8 mouse cellular contexts compared by ENCODE assay signal in genomic region chr17:33524806-33525373, GRCm38 (mm10). TPM values are rescaled to one million over a fixed set of nuclear protein-coding genes. Genes with fewer than 3 reads are reported as not detected.
DNase-seq lines count a peak whose midpoint lies in the region; ATAC-seq and TF ChIP-seq lines count a peak whose summit lies in the region.

No protein-coding gene starts in this region.

- H3K27me3 ChIP-seq in forebrain, embryonic 11.5 days (ENCODE audit: control insufficient read depth, insufficient read depth, low read length): no peaks in the 10 kb centered on the region
- no peaks in the 10 kb centered on the region for H3K27me3 ChIP-seq in hindbrain, embryonic 13.5 days
- H3K27me3 ChIP-seq in lung, postnatal 0 days (replicated peaks; ENCODE audit: insufficient read depth, low read length): no peaks in the 10 kb centered on the region

- H3K4me2 ChIP-seq in forebrain, embryonic 11.5 days (ENCODE audit: low read depth, low read length, severe bottlenecking): peak overlapping the region; percentile 72
- H3K4me2 ChIP-seq in hindbrain, embryonic 13.5 days: peak overlapping the region; percentile 61
- H3K4me2 ChIP-seq in lung, postnatal 0 days (replicated peaks; ENCODE audit: low read depth, low read length): peak overlapping the region; percentile 54

- WGBS in forebrain, embryonic 11.5 days: 4% methylated on average over 2 of the region's 2 CpGs
- 8% methylated on average over 2 of the region's 2 CpGs for WGBS in hindbrain, embryonic 13.5 days
- WGBS in lung, postnatal 0 days: 14% methylated on average over 2 of the region's 2 CpGs

- peak; percentile 31 for ATAC-seq in forebrain, embryonic 11.5 days (replicated peaks; ENCODE audit: low FRiP score)
- ATAC-seq in hindbrain, embryonic 13.5 days (ENCODE audit: low FRiP score): peak; percentile 45
- ATAC-seq in lung, postnatal 0 days: peak; percentile 47
- ATAC-seq in cerebellum, adult (ENCODE audit: insufficient number of reproducible peaks, low FRiP score, low TSS enrichment): no peak

- H3K9ac ChIP-seq in forebrain, embryonic 11.5 days (ENCODE audit: low read length): peak overlapping the region; percentile 74
- peak overlapping the region; percentile 82 for H3K9ac ChIP-seq in hindbrain, embryonic 13.5 days
- peak overlapping the region; percentile 60 for H3K9ac ChIP-seq in lung, postnatal 0 days (replicated peaks; ENCODE audit: low read depth)

- no peak for DNase-seq in layer of hippocampus, adult 2 months (ENCODE audit: low spot score in 2 of 2)
- DNase-seq in layer of hippocampus, postnatal 36 days: no peak
- peak; percentile 69 for DNase-seq in forebrain, embryonic 11.5 days (ENCODE audit: low spot score)
- DNase-seq in lung, postnatal 0 days (ENCODE audit: low spot score): peak; percentile 64
- peak; percentile 18 for DNase-seq in skeletal muscle tissue, adult 2 months (ENCODE audit: low read depth, low spot score)
- DNase-seq in left cerebral cortex, adult 8-10 months (ENCODE audit: low spot score in 2 of 2): no peak

- peaks cover 9% of the 10 kb centered on the region; the same call in 1 of the 2 replicates for H3K4me1 ChIP-seq in forebrain, embryonic 11.5 days (replicated peaks; ENCODE audit: control insufficient read depth, insufficient read depth, low read length)
- H3K4me1 ChIP-seq in hindbrain, embryonic 13.5 days (replicated peaks): peaks cover 28% of the 10 kb centered on the region
- peaks cover 4% of the 10 kb centered on the region; the same call in 1 of the 2 replicates for H3K4me1 ChIP-seq in lung, postnatal 0 days (ENCODE audit: insufficient read depth, low read depth, low read length)

- no peaks in the 10 kb centered on the region; the same call in 1 of the 2 replicates for H3K36me3 ChIP-seq in forebrain, embryonic 11.5 days (ENCODE audit: control insufficient read depth, insufficient read depth, low read length)
- H3K36me3 ChIP-seq in hindbrain, embryonic 13.5 days: peaks cover 15% of the 10 kb centered on the region
- peaks cover 10% of the 10 kb centered on the region for H3K36me3 ChIP-seq in lung, postnatal 0 days (ENCODE audit: insufficient read depth, low read length)

- TF ChIP-seq CTCF in layer of hippocampus, adult 2 months (conservative IDR thresholded peaks at IDR 0.05): no peak
- no peak for TF ChIP-seq CTCF in lung, postnatal 0 days (IDR thresholded peaks at IDR 0.05)

- no peaks in the 10 kb centered on the region for H3K9me3 ChIP-seq in forebrain, embryonic 11.5 days (ENCODE audit: control insufficient read depth, low read length)
- H3K9me3 ChIP-seq in hindbrain, embryonic 13.5 days: no peaks in the 10 kb centered on the region
- H3K9me3 ChIP-seq in lung, postnatal 0 days (ENCODE audit: low read length): no peaks in the 10 kb centered on the region

- peak overlapping the region; percentile 88 for H3K27ac ChIP-seq in layer of hippocampus, adult 2 months
- H3K27ac ChIP-seq in forebrain, embryonic 11.5 days (ENCODE audit: low read depth, low read length): peak overlapping the region; percentile 57; the same call in 1 of the 2 replicates
- peak overlapping the region; percentile 80 for H3K27ac ChIP-seq in hindbrain, embryonic 13.5 days
- peak overlapping the region; percentile 94 for H3K27ac ChIP-seq in lung, postnatal 0 days (ENCODE audit: low read length)

- peak overlapping the region; percentile 83 for H3K4me3 ChIP-seq in layer of hippocampus, adult 2 months
- H3K4me3 ChIP-seq in forebrain, embryonic 11.5 days (ENCODE audit: low read depth, low read length): peak overlapping the region; percentile 62
- H3K4me3 ChIP-seq in hindbrain, embryonic 13.5 days: peak overlapping the region; percentile 70
- H3K4me3 ChIP-seq in lung, postnatal 0 days (ENCODE audit: low read depth, low read length): peak overlapping the region; percentile 64

- TF ChIP-seq EP300 in lung, postnatal 0 days (IDR thresholded peaks at IDR 0.05): no peak

RNA-seq across cellular contexts. Expression of gene Adamts10, which starts 0.9 kb away (rescaled TPM):
- total RNA-seq in layer of hippocampus, adult 2 months (2021): 10 to 100 TPM; 34.3 to 35.4 TPM
- total RNA-seq in layer of hippocampus, postnatal 36 days (2021): 10 to 100 TPM; 25.3 to 36.6 TPM
- 51.2 and 54.7 TPM in 2 replicates for polyA plus RNA-seq in forebrain, embryonic 11.5 days (2014; fragmentation: Nextera tagmentation; extraction: Ambion mirVana)
- polyA plus RNA-seq in hindbrain, embryonic 13.5 days (2015; fragmentation: Nextera tagmentation; extraction: Ambion mirVana): 48.0 and 48.3 TPM in 2 replicates
- 79.8 and 90.6 TPM in 2 replicates for polyA plus RNA-seq in lung, postnatal 0 days (2015; fragmentation: Nextera tagmentation; extraction: Ambion mirVana)
- 10 to 100 TPM; 21.2 to 29.5 (median 26.3) TPM for total RNA-seq in left cerebral cortex, adult 8-10 months (2022)

RNA-seq across cellular contexts. Expression of gene Myo1f, which starts 30.6 kb away (rescaled TPM):
- 1 to 10 TPM; 1.3 to 1.5 TPM for total RNA-seq in layer of hippocampus, adult 2 months (2021)
- 1 to 10 TPM; 1.4 to 1.8 TPM for total RNA-seq in layer of hippocampus, postnatal 36 days (2021)
- polyA plus RNA-seq in forebrain, embryonic 11.5 days (2014; fragmentation: Nextera tagmentation; extraction: Ambion mirVana): 1.5 and 2.2 TPM in 2 replicates
- polyA plus RNA-seq in hindbrain, embryonic 13.5 days (2015; fragmentation: Nextera tagmentation; extraction: Ambion mirVana): 1.8 and 2.4 TPM in 2 replicates
- 6.5 and 8.1 TPM in 2 replicates for polyA plus RNA-seq in lung, postnatal 0 days (2015; fragmentation: Nextera tagmentation; extraction: Ambion mirVana)
- total RNA-seq in left cerebral cortex, adult 8-10 months (2022): 1 to 10 TPM; 1.7 to 6.7 (median 3.8) TPM

Comparison
In these comparisons a context has a peak if more than half of its experiments do, and no peak if none do; other contexts are left out.
1. DNase-seq: peak in forebrain, embryonic 11.5 days (single experiment), lung, postnatal 0 days (single experiment) and skeletal muscle tissue, adult 2 months (single experiment); none in layer of hippocampus, adult 2 months (0 of 2), layer of hippocampus, postnatal 36 days (0 of 2) and left cerebral cortex, adult 8-10 months (0 of 2).
2. Peak in every context shown above with its lines, with median percentiles within 50 percentile points of each other: H3K27ac ChIP-seq, H3K4me3 ChIP-seq, H3K4me2 ChIP-seq and H3K9ac ChIP-seq.